Mouse (Mus musculus) adrenal gland, adult 8-10 months (tissue): ENCODE measurements around the gene Gjd3. TPM values are rescaled to one million over a fixed set of nuclear protein-coding genes. Genes with fewer than 3 reads are reported as not detected.
"Not testable (repeated sequence)": the region's sequence is repeated elsewhere in the genome, so short reads cannot be mapped to it uniquely, and the experiment has no call there.

Experiments
- DNase-seq: peaks from one replicate; pipeline ENCODE4 v3.0.0; 2022
- total RNA-seq, 4 experiments: library from RNA; stranded (reverse); gene quantifications; 2 replicates each; pipeline ENCODE4 v1.2.4; 2022

Gjd3 gene
- total RNA-seq: not detected

GRCm38 (mm10) chr11:98982773-98983133 is at the start of gene Gjd3:
Gene Gjd3, minus strand, starts transcription at chr11:98983016.
- no peak for DNase-seq

GRCm38 (mm10) chr11:99026899-99027440 is 44.2 kb upstream of the Gjd3 start:
- DNase-seq: no peak

GRCm38 (mm10) chr11:99025878-99026277 is 43.1 kb upstream of the Gjd3 start:
- no peak for DNase-seq

GRCm38 (mm10) chr11:99024468-99025134 is 41.8 kb upstream of the Gjd3 start:
- no peak for DNase-seq

GRCm38 (mm10) chr11:99023500-99024467 is 41.0 kb upstream of the Gjd3 start, which contains the start of gene Top2a:
Gene Top2a, minus strand, starts transcription at chr11:99024189.
- DNase-seq: peak; percentile 92

- no peak for DNase-seq
These were observed 40.3 kb upstream of the Gjd3 start for GRCm38 (mm10) chr11:99023094-99023493.

- no peak for DNase-seq
These were observed 39.6 kb upstream of the Gjd3 start for GRCm38 (mm10) chr11:99022384-99022933.

- DNase-seq: no peak
These were observed 37.0 kb upstream of the Gjd3 start for GRCm38 (mm10) chr11:99019844-99020243.

GRCm38 (mm10) chr11:99013856-99014255 is 31.0 kb upstream of the Gjd3 start:
- DNase-seq: no peak

GRCm38 (mm10) chr11:99010706-99011105 is 27.9 kb upstream of the Gjd3 start:
- no peak for DNase-seq

- no peak for DNase-seq
These were observed 27.3 kb upstream of the Gjd3 start for GRCm38 (mm10) chr11:99010124-99010523.

GRCm38 (mm10) chr11:99006788-99007187 is 24.0 kb upstream of the Gjd3 start:
- no peak for DNase-seq

- DNase-seq: no peak
These were observed 16.4 kb upstream of the Gjd3 start for GRCm38 (mm10) chr11:98999243-98999642.

GRCm38 (mm10) chr11:98998776-98999175 is 16.0 kb upstream of the Gjd3 start:
- no peak for DNase-seq

- no peak for DNase-seq
These were observed 14.8 kb upstream of the Gjd3 start for GRCm38 (mm10) chr11:98997659-98998058.

GRCm38 (mm10) chr11:98995987-98996386 is 13.2 kb upstream of the Gjd3 start:
- no peak for DNase-seq

- DNase-seq: no peak
These were observed 8.1 kb upstream of the Gjd3 start for GRCm38 (mm10) chr11:98990866-98991265.

- DNase-seq: not testable (repeated sequence)
These were observed 5.4 kb upstream of the Gjd3 start for GRCm38 (mm10) chr11:98988260-98988659.

- DNase-seq: no peak
These were observed 2.7 kb upstream of the Gjd3 start for GRCm38 (mm10) chr11:98985542-98985941.

- DNase-seq: no peak
These were observed 735 bp upstream of the Gjd3 start for GRCm38 (mm10) chr11:98983551-98983950.

- no peak for DNase-seq
These were observed 631 bp downstream of the Gjd3 start for GRCm38 (mm10) chr11:98981997-98982772.
